Mouse (Mus musculus) layer of hippocampus, adult 8-10 months (tissue): ENCODE data around the gene Syn3. TPM values are rescaled to one million over a fixed set of nuclear protein-coding genes. Genes with fewer than 3 reads are reported as not detected.
"Not testable (repeated sequence)": the region's sequence is repeated elsewhere in the genome, so short reads cannot be mapped to it uniquely, and the experiment has no call there.

Experiments used
- DNase-seq, 2 experiments: peaks; one replicate each; pipeline ENCODE4 v3.0.0; 2022; ENCODE audit warnings: low spot score in 2 of 2
- total RNA-seq, 4 experiments: library from RNA; stranded (reverse); gene quantifications; 2 replicates each; pipeline ENCODE4 v1.2.4; 2022

The Syn3 gene
- total RNA-seq, 4 experiments from 2014 or later, result 18.9 to 21.7 (median 19.6) TPM

DNA sequence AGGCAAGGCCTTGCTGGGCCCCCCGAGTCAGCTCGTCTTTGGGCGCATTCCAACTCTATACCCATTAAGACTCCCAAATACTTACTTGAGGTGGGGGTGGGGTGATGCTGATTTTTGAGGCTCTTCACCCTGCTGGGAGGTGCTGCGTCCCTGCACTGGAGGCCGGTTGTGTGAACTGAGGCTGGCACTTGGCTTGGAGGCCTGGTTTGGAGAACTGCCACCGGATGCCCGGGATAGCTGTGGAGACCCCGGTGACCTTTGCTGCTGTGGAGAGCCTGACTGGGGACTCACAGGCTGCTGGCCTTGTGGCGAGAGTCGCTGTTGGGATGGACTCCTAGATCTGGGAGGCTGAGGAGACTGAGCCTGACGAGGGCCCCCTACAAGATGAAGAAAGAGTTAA lies 441.4 kb downstream of the Syn3 start:
- no peak for DNase-seq

DNA sequence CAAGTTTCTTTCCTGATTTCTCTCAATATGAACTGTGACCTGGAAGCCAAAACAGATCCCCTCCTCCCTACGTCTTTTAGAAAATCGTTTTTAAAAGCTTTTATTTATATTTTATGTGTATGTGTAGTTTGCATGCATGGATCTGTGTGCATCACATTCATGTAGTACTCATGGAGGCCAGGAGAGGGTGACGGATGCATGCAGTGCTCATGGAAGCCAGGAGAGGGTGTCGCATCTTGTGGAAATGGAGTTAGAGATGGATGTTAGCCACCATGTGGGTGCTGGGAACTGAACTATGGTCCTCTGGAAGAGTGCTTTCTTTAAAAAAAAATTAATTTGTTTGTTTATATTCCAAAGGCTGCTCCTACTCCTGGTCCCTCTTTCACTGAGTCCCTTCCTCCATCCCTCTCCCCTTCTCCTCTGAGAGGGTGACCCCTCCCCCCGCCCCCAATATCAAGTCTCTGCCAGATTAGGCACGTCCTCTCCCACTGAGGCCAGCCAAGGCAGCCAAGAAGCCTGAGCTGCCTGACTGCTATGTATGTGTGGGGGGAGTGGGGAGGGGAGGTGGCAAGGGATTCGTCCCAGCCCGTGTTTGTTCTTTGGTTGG lies 442.3 kb downstream of the Syn3 start:
- DNase-seq, result no peak

DNA sequence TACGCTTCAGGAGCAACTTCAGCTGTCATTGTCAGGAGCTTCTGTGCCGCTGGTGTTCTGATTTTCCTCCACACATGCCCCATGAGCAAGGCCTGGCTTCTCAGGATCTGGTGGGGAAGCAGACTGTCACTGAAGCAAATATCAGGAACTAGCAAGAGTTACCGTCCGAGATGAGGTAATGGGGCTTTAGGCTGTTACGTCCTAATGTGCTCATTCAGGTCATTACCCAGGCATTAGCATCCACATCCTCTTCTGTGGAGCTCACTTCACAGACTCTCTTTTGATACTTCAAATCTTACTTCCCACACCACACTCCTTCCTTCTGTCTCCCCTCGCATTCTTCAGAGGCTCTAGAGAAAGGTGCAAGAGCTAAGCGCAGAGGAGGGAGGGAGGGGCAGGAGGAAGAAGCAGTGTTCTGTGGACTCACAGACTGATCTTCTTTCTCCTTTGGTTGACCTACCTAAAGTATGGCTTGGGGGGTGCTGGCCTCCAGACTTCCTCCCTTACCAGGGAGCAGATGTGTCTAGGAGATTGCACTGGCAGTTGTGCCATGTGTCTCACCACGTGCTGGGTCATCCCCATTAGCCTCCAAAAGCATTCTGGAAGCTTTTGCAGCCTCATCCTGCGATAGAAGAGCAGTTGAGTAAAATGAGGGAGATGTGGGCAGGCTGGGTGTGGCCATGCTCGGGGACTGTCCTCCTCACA lies 445.7 kb downstream of the Syn3 start:
- no peak for DNase-seq

DNA sequence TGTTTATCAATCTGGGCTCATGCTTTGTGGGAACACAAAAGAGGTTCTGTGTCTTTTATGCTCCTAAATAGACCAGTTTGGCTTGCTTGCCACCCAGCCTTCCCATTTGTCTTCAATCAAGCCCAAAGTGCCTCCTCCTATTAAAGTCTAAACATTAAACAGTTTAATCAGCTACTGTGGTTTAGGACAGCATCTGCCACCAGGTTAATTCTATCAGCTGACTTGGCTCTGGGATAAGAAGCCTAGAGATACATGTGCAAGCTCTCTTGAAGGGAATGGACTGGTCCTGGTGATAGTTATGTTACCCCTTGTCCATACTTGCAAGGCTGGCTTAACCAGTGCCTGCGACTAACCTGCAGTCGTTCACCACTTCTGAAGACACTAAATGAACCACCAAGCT lies 448.2 kb downstream of the Syn3 start:
- no peak for DNase-seq

DNA sequence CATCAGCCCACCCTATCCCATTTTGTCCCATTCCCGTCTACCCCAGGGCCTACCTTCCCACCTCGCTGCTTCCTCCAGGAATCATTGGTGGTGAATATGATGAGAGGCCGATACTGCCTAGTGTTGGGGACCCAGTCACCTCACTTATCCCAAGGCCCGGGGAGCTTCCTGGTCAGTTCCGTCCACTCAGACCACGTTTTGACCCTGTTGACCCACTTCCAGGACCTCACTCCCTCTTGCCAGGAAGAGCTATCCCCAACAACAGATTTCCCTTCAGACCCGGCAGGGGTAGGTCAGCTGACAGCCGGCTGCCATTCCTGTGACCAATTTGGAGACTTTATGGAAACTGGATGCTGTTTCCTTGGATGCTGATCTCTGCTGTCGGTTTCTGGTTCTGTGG lies 450.9 kb downstream of the Syn3 start:
- no peak for DNase-seq

DNA sequence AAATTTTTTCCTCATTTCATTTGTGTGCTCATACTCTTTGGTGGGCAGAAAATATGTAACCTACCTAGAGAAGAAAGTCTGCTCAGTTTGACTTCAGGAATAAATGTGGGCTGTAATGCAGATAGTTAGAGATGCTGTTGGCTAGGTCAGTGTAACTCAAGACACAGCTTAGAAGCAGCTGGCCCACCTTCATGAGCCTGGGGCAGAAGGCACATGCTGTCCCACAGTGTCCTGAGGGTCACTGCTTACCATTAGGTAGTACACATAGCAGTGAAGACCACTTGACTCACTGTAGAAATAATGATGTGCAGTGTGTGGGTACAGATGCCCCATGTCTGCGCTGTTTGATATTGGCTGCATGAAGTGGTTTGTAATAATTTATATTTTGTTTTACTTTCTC lies 452.3 kb downstream of the Syn3 start:
- DNase-seq, result no peak

DNA sequence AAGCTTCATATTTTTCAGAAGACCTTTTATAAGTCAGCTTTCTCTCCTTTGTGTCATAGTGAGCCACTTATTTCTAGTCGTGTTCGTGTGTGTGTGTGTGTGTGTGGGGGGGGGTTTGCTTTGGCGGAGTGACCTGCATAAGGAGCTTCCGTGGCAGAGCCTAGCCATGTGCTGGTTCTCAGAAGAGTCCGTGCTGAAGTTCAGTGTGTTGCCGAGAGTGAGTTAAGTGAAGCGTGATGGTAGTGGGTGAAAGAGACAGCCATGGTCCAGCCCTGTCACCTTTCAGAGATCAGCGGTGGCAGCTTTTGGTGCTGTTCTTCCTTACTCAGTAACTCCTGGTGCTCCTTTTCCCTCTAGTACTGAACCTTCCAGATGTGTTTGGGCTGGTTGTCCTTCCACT lies 454.6 kb downstream of the Syn3 start:
- DNase-seq, result no peak

DNA sequence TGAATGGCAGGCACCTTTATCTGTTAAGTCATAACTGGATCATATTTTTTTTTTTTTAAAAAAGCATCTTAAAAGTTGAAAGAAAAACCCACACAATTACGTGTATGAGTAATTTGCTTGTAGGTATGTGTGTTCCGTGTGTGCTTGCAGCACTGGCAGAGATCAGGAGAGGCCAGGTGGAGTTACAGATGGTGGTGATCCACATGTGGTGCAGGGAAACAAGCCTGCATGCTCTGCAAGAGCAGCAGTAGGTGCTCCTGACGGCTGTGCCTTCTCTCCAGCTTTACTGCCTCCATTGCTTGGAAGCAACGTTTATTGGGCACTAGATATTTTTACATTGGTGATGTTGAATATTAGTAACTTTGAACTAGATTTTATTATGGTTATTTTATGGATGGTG lies 455.0 kb downstream of the Syn3 start:
- DNase-seq, result no peak

DNA sequence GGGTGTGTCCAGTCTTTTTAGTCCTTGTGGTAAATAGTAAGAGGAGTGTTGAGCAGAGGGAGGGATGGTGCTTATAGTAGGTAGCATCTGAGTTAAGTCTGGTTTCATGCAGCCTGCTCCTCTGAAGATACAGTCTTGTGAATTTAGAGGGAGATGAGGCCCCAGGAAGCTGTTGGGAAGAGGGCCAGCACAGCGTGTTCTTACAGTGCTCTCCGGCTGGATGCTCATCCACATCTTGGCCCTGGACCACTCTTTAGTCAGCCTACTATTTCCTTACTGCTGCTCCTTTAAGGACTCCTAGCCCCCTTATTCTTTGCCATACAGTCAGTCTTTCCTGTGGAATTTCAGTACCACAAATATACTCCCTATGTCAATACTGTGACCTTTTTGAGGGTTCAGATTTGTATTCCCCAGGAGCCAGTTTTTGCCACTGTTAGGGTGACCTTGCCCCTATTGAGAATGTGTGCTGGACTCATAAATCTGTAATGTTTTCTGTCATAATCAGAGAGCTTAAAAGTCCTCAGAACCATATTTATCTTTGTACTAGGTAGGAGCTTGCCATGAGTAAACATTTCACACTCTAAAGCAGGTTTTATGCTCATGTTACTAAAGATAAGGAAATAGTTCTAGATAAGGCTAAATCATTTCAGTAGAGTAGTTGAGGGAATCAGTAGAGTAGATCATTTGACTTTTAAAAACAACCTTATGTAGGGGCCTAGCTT lies 464.5 kb downstream of the Syn3 start:
- no peak for DNase-seq

DNA sequence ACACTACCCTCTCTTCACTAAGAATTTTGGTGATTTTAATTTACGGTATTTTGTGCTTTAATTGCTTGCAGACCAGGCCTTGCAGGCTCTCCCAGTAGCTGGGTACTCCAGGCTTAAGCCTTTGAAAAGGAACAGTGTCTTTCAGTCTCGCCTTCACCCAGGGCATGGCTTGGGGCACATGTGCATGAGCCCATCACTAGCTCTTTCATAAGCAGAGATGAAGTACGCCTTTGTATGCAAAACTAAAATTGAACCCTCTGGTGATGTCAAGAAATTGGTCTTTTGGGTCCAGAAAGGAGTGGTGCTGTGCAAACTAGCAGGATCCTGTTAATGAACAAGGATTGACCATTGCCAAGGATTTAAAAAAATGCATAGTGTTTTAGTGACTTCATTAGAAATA lies 466.2 kb downstream of the Syn3 start:
- no peak for DNase-seq

DNA sequence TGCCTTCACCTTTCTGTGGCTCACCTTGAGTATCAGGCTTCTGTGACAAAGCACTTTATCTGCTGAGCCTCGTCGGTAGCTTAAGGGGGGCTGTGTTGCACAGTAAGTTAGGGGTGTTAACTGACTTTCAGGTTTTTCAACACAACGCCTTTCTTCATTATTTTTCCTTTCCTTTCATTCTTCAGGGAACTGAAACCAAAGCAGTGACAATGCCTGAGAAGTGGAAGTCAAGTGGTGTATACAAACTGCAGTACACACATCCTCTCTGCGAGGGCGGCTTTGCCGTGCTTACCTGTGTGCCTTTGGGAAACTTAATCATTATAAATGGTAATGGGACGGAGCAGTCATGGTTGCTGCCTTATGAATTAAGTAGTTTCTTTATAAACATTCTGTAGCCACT lies 468.0 kb downstream of the Syn3 start:
- DNase-seq, result no peak

DNA sequence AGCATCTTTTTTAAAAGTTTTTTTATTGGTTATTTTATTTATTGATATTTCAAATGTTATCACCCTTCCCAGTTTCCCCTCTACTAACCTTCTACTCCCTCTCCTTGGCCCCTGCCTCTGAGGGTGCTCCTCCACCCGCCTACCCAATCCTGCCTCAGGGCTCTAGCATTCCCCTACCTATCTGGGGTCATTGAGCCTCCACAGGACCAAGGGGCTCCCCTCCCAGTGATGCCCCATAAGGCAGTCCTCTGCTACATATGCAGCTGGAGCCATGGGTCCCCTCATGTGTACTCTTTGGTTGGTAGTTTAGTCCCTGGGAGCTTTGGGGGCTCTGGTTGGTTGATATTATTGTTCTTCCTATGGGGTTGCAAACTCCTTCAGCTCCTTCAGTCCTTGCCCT lies 471.9 kb downstream of the Syn3 start:
- DNase-seq, result not testable (repeated sequence)

DNA sequence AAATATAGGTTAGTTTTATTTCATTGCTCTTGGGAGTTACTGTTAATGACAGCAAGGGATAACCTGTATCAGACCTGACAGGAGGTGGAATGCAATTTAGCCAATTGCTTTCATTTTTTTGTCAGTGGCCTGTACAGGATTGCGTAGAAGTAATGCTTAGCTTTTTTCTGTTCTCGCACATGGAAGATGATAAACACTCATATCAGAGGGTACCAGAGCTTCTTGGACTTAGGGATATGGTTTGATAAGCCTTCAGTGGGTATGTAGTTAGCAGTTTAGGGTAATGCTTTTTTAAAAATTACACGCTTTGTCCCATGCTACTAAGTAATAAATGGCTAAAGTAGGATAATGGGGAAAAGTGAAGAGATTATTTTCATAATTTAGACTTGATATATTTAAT lies 472.3 kb downstream of the Syn3 start:
- no peak for DNase-seq

DNA sequence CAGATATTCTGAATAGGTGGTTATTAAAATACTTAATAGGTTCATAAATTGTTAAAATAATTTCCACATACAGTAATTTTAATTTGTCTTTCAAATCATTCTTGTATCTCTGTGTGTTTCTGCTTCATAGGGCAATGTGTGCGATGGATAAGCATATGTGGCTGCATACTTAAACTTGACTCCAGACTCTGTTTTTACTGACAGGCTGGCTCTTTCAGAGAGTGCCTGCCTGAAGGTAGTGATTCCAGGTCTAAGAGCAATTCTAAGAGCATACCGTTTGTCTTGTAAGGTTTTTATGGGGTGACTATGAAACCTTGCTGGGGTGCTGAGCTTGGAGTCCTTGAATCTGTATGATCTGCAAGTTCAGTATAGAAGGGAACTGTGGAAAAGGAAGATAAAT lies 472.8 kb downstream of the Syn3 start:
- no peak for DNase-seq

DNA sequence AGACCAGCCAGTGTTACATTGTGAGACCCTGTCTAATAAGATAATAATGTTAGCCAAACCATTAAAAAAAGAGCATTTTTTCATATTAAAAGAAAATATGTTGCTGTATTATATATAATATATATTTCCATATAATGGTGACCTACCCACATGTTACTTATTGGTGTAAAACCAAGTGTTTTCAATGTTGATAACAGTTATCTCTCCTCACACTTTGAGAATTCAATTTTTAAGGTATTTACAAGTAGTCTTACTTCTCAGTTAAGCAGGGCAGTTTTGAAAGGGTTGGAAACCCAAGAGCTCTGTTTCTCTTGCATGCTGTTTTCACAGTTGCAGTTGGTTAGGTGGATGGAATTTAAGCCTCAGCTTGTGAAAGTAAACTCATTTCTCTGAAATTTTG lies 475.5 kb downstream of the Syn3 start:
- DNase-seq, result no peak

DNA sequence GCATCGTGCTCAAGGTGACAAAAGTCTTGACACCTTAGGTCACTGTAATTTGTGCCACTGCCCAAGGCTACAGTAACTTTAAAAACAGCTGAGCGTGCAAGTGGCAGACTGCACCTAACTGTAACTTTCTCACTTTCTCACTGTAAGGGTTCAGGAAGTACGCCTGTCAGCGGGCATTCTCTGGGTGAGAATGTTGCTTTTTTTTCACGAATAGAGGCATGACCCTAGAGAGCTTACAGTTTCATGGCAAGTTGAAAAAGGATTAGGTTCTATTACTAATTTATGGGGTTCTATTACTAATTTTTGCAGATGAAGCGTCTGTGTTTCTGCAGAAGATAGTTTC lies 476.3 kb downstream of the Syn3 start:
- no peak for DNase-seq

DNA sequence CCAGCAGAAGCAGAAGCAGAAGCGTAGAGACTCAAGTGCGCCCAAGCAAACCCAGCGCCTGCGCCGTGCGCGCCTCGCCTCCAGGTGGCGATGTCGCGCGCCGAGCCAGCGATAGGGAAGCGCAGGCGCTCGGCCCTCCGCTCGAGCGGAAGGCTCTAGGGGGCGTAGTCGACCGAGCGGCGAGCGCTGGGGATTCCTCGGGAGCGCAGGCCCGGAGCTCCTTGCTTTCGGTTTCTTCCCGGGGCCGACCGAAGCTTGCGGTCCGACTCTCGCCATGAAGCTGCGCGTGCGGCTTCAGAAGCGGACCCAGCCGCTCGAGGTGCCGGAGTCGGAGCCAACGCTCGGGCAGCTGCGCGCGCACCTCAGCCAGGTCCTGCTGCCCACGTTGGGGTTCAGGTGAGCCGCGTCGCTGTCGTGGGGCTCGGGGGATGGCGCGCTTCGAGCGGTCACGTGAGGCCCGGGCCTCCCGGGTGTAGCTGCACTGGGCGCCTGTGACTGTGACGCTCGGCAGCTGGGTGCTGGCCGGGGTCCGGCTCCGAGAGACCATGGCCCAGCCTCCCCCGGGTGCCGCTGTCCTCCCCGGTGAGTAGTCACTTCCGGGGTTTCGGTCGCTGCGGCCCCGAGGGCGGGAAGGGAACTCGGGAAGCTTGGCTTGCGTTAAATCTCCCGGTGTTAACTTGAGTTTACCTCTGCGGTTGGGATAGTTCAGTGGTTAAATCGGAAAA lies 476.8 kb downstream of the Syn3 start, which contains the start of gene Fbxo7:
Gene Fbxo7, plus strand, starts transcription at position 224 of the 725 bp plus-strand sequence.
- DNase-seq, result peak; percentile 74 to 82

DNA sequence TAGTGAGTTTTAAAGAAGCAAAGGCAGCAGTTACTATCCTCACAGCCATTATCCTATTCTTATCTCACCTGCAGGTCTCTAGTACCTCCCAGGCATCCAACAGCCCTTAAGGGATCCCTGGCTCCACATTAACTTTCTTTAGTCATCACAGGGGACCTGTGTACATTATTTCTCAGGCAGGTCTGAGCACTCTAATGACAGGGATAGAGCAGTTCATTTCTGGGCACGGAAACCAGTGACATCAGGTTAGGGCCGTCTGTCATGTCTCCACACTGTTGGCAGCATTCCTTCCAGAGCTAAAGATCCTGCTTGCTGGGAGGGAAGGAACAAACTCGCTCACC lies 477.3 kb downstream of the Syn3 start:
- no peak for DNase-seq

DNA sequence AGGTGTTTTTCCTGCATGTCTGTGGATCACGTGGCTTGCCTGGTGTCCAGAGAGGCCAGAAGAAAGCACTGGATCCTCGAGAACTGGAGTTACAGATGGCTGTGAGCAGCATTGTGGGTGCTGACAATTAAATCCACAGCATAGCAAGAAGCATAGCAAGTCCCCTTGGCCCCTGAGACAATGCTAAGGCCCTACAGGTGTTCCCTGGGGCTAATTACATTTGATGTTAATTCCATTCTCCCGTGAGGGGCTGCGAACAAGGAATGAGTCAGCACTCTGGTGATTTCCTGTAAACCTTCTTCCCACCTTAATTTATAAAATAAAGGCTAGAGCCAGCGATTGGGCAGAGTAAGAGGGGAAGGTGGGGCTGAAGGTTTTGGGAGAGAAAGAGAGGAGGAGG lies 479.9 kb downstream of the Syn3 start:
- no peak for DNase-seq

DNA sequence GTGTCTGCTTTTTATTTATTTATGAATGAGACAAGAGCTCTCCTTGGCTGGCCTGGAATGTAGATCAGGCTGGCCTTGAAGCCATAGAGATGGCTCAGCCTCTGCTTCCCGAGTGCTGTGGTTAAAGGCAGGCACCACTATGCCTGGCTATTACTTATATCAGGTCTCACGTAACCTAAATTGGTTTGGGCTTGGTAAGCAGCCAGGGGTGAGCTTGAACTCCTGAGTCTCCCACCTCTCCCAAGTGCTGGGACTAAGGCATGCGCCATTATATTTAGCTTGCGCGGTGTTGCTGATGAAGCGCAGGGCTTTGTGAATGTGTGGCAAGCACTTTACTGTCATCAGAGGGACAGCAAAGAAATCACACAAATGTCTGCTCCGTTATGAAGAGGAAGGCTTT lies 480.9 kb downstream of the Syn3 start:
- no peak for DNase-seq

DNA sequence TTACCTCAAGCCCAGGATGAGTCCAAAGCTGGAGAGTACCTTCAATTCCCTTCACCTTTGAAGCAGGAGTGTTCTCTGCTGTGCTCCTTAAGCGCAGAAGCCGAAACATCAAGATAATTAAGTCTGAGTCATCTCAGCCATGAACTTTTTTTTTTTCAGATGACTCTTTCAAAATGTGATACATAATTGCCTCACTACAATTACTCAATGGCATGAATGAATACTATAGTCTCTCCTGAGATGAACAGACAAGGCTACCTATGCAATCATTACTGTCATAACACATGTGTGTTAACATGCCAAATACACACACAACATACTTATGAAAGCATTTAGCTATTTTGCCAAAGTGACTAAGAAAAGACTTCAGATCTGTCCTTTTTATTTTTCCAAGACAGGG lies 486.9 kb downstream of the Syn3 start, which contains the start of gene Bpifc:
Gene Bpifc, minus strand, starts transcription at position 115 of the 400 bp plus-strand sequence.
- DNase-seq, result no peak

DNA sequence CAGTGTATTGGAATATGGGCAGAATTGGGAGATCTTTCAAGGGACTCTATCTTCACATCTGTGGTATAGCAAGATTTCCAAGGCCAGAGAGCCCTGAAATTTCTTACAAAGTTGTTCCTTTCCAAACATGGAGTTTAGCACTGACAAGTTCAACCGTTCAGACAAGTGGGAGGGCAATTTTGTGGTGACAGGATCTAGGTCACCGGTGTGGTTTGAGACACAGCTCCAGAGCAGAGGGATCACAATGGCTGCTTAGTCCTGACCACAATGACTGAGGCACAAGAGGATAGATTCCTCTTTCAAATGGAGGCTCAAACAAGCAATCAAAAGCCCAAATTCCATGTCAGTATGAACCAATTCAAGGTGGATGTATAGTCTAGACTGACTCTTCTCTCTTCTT lies 487.5 kb downstream of the Syn3 start:
- DNase-seq, result no peak
